Mouse (Mus musculus) MEL (cell line): ENCODE data around the gene Fgd1.

Source experiments
- GATA1 ChIP-seq: IDR thresholded peaks from 2 replicates; pipeline ENCODE4 v1.6.1; 2011; ENCODE audit warnings: low read depth, low read length, improper control_type of control experiment
- POLR2A ChIP-seq, 2 experiments: IDR thresholded peaks; 2 replicates each; pipeline ENCODE4 v1.6.1; 2011 to 2012; ENCODE audit warnings: low read length in 2 of 2, mild to moderate bottlenecking in 2 of 2, control low read depth in 1 of 2, improper control_type of control experiment in 1 of 2, low read depth in 1 of 2, moderate library complexity in 1 of 2; ENCODE audit not compliant: control insufficient read depth in 1 of 2, insufficient read depth in 1 of 2, poor library complexity in 1 of 2
- RAD21 ChIP-seq: IDR thresholded peaks from 2 replicates; pipeline ENCODE4 v1.6.1; 2011; ENCODE audit warnings: mild to moderate bottlenecking, low read depth, low read length, improper control_type of control experiment

DNA sequence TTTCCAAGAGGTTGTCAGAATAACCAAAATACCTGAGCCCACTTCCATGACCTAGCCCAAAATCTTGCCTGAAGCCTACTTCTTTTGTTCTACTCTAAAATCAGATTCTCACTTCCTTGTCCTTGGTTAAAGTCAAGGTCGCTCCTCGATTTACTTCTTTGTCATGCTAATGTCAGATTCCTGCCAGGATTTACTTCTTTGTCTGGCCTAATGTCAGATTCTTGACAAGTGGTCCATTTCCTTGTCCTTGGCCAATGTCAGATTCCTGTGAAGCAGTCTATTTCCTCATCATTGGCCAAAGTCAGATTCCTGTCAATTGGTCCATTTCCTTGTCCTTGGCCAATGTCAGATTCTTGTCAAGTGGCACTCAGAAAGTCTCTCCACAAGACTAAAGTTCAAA lies 78.0 kb downstream of the Fgd1 start:
- no peak for TF ChIP-seq POLR2A (IDR thresholded peaks at IDR 0.05; ENCODE audit: control insufficient read depth in 1 of 2, insufficient read depth in 1 of 2, low read depth in 1 of 2, low read length in 2 of 2, poor library complexity in 1 of 2)
- TF ChIP-seq GATA1, result no peak
- TF ChIP-seq RAD21, result no peak
